Mouse (Mus musculus): ENCODE results near the gene Erich3.

Gene Erich3

DNA sequence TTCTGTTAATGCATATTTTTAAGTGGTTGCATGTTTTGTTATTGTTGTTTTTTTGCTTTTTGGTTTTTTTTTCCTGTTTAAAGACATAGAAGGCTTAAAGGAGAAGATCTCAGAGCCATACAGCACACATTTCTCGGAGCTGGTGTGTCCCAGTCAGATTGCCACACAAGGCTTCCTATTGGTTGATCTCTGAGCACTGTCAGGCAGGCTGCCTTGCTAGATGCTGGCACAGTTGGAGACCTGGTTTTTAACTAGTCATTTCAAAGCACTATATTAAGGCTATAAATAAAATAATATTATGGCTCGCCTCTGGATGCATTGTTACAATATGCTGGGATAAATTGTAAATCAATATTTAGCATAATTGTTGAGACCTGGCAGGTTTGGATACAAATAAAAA lies 18.9 kb downstream of the Erich3 start:
- no peak for DNase-seq

DNA sequence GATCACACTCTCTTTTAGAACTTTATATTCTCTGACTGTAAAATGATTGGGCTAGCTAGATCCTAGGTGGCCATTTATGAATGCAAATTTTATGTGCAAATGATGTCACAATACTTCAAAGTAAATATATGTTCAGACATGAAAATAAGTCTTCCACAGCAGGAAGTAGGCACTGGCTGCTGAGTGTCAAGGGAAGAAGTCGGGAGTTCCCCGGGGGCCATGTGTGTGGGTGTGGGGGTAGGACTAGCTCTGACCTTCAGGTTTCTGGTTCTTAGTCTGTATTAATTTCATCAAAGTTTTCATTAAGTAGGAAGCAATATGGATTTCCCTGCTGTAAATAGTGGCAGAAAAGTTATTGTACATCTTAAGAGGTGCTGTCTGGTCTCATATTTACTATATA lies 20.0 kb downstream of the Erich3 start:
- DNase-seq, result no peak

DNA sequence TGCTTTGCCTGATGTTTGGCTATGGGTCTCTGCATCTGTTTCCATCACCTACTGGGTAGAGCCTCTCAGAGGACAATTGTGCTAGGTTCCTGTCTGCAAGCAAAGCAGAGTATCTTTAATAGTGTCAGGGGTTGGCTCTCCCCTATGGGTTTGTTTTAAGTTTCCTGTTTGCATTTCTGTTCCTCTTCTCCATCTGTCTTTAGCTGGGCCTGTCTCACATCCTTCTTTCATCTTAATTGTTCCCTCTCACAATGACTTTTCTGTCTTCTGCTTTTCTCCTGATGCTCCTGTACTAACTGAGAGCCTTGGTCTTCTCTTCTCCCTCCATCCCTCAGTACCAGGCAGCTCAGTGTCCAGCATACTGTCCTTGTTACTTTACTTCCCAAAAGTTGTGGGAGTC lies 26.6 kb downstream of the Erich3 start:
- no peak for DNase-seq

DNA sequence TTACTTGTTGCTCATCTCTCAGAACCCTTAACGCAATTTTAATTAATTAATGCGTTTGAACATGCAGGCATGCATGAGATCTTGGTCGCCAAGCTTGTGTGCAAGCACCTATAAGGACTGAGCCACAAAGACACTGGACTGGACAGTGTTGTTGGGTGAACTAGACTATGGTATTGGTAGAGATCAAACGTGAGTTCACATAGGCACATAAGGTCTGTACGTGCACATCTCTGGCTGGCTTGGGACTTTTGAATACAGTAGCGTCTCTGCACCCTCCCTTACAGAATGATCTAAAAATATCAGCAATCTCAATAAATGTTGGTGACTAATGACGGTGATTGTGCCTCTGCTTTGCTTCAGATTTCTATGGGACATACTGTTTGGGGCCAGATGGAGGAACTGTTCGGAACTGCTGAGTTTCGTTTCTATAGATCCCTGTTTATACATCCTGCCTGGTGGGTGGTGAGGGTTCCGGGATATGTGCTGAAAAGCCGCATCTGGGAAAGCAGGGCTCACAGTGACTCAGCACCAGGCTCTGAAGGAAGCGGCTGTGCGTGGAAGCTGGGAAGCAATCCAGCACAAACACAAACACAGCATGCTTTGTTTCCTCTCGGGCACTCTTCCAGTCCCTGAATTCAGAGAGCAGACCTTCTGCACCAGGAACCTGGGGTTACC lies 28.4 kb downstream of the Erich3 start:
- no peak for DNase-seq

DNA sequence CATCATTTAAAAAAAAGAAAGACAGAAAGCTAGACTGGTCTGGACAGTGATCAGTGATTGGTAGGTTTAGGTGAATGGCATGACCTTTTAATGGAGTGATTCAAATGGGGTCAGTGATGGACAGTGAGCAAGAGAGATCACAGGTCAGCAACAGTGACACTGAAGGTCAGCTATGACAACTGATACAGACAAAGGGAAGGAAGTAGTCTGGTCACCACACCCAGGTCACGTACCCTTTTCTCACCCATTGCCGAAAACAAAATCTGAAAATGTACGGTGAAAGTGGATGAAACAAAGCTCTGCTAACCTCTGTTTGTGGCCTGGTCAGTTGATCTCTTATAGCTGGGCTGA lies 28.9 kb downstream of the Erich3 start:
- DNase-seq, result no peak

DNA sequence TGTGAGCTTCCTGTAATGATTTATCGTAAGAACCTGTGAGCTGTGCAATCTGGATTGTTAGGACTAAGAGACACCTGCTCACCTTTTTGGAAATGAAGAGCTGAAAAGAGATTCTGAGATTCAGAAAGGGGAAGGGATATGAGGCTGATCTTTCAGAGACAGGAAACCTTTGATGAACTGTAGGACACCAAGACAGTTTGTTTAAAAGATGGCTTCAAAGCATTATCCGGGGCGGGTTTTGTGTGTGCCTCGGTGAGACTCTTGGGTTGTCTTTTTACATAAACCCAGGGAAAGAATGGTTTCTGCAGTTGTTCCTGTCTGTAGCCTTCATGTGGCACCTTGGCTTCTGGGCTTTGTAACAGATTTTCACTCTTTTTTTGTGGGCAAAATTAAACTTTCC lies 30.2 kb downstream of the Erich3 start:
- DNase-seq, result no peak

DNA sequence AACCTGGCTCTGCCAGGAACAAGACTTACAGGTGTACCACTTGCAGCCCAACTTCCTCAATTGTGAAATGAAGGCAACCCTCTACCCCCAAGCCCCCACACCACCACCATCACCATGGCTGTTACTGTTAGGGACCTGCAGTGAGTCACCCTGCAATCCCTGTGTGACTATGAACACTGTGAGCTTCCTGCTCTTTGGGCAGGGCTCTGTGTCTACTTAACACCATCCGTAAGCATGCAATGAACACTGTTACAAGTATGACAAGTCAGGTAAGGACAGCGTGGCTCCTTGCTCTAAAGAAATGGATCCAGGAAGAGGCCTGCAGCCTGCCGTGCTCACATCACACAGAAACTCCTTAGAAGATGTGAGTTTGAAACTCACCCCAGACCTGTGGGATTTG lies 33.0 kb downstream of the Erich3 start:
- no peak for DNase-seq

DNA sequence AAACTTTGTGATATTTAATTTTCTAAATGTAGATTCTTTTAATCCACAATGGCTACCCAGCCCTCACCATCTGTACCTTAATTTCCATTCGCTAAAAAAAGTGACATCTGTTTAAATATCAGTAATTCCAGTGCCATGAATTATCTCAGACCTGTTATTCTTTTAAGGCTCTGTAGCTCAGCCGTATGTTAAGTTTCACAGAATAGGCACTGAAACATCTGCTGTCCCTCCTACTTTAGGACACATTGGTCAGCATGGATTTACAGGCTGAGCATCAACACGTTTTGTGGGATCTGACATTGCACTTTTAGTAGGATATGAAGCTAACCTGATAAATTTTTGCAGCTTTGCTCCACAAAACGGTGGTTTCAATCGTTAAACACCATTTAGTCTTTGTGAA lies 35.2 kb downstream of the Erich3 start:
- DNase-seq, result no peak

DNA sequence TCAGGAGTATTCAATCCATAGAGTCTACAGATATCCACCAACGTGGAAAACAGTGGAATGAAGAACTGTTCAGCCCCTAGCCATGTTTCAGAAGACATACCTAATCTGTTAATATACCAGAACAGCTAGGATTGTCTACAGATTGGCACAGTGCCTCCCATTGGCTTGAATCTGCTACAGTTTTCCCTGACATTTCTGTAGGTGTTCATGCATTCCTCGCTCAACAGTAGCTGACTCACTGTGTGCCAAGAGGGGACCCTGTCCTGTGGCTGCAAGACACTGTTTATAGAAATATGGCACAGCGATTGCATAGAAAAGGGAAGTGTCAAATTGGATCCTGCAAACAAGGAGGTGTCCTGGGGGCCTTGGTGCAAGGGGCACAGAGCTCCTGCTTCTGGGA lies 36.6 kb downstream of the Erich3 start:
- no peak for DNase-seq

DNA sequence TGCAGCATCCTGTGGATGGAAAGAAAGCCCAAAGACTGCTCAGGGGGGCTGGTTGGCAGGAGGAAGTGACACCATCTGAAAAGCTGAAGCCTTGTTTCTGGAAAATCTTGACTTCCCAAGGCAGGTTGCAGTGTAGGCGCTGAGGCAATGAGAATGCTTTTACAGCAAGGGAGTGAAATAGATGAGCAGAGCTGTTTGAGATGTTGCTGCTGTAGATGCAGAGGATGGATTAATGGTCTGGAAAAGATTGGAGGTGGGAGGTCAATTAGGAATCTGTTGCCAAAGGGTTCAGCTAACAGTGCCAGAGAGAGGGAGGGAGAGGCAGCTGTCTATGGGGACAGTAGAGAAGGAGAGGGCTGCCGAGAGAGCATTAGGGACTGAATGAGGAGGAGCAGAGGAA lies 37.1 kb downstream of the Erich3 start:
- no peak for DNase-seq

DNA sequence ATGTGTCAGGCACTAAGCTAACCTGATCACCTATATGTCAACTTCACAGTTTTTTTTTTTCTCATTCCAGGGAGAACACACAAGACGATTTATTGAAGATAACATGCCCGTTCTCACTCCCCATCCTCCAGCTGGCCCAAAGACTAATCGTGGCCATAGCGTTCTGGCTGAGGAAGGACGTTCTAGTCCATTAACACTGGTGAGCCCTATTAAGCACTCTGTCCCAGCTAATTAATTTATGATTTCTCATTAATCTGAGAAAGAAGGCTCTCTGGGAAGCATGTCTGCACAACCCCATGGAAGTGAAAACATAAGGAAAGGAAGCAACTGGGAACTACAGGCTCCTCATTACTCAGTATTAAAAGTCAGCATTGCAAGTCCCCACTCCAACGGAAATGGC lies 41.1 kb downstream of the Erich3 start:
- no peak for DNase-seq

DNA sequence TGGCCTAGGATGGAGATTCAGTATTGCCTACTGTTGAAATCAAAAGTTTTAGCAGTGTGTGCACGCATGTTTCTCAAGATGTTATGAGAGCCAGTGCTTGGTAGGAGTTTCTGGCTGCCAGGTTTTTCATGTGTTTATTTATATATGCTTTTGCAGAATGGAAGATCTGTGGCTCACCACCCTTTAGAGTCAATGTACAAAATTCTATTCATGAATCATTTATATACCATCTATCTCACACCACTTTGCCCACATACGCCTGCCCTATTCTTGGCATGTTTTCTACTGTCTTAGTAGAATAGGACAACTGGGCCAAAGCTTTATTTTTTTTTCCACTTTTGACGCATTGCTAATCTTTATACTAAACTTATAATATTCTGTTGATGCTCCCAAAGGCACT lies 44.5 kb downstream of the Erich3 start:
- no peak for DNase-seq

DNA sequence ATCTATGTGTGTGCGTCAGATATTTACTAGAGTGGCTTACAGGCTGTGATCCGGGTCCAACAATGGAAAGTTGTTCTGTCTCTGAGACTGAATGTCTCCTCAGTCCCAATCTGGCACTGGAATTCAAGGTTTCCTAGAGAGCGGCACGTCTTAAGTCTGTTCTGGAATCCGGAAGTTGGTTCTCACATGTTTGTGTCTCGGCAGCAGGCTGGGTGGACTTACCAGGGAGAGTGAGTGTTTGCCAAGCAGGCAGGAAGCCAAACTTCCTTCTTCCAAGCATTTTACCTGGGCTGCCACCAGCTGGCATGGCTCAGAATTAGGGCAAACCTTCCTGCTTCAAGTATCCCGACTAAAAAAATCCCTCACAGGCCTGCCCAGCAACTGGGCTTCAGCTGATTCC lies 59.5 kb downstream of the Erich3 start:
- no peak for DNase-seq

DNA sequence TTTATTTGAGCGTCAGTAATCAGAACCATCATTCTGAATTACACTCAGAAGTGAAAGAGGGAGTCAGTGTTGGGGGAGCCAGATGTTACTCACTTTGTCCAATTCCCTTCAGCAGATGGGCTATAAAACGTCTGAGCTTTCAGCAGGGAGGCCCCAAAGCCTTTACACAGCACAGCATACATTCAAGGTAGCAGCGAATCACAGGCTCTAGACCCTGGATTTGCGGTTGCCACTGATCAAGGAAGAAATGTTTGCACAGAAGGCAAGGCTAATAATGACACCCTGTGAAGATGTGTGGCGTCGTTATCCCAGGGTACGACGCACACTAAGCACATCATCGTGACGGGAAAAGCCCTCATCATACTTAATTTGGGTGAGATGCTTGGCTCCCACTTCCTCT lies 67.8 kb downstream of the Erich3 start:
- no peak for DNase-seq

DNA sequence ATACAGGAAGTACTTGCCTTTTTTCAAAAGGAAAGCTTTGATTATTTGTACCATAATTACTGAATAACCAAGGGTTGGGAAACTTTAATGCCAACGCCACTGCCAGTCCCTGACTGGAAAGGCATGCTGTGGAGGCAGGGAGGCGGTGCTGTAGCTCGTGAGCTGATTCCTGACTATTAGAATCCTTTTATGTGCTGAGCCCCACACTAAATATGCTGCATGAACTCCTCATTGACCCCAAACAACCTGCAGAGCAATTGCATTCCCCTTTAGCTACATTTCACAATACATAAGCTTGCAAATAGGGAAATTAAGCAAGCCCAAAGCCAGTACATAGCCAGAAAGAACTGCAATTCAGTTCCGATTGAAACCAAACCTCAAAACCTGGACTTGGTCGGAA lies 77.8 kb downstream of the Erich3 start:
- no peak for DNase-seq

DNA sequence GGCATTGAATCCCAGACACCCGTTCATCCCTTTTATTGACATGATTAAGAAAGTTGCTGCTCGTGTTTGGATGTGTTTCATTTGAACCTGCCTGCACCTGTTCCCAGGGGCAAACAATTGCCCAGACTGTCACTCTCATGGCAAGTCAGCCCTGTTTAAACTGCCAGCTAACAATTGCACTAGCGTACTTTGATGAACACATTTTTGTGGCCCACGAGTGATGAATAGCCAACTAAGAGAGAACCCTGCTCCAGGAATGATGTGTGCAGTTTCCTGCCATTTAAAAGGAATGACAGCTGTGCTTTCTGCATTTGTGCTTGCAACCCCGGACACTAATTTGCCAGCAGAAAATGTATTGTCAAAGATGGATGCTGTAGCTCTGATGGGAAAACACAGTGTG lies 79.3 kb downstream of the Erich3 start:
- DNase-seq, result no peak

DNA sequence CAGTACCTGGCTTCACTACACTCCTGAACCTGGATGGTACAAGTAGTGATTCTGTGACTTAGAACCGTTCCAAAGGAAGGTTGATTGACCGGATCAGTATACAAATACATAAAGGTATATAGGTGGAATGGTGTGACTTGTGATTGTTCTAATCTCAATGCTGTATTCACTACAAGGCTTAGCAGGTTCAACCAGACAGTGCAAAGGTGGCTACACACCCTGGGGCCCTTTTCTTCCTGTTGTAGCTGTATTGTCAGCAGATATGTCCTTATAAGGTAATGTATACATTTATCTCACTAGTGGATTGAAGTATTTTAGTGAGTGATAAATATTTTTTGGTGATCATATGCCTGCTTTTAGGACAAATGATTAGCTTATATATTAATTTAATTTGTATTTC lies 80.7 kb downstream of the Erich3 start:
- DNase-seq, result no peak

DNA sequence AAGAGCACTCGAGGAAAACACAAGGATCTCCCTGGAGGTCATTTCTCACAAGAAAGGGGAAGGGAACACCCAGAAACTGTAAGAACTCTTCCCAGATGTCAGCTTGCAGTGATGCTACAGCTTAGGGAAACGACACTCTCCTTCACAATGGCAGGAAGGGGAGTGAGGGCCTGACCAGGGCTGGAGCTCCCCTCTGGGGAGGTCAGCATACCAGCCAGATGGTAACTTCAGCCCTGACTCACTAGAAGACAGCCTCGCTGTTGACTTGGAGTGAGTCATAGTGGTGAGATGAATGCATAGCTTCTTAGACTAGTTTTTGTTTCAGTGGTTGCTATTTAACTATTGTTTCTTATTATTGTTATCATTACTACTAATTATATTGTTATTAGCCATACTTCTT lies 90.8 kb downstream of the Erich3 start:
- DNase-seq, result no peak

DNA sequence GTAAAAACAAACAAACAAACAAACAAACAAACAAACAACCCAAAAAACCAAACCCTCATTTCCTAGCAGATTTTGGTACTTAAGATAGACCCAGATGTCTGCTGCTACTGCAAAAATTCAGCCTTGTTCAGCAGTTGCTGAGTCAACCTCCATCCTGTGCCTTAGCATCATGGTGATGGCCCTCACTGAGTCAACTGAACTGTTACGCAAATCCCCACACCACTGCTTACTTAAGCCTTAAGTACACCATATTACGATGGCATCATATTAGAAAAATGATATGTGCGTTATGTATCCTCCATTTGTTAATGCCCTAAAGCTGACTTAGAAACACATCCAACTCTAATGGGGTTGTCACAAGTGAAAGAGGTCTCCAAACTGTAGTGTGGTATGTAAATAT lies 91.6 kb downstream of the Erich3 start:
- no peak for DNase-seq

DNA sequence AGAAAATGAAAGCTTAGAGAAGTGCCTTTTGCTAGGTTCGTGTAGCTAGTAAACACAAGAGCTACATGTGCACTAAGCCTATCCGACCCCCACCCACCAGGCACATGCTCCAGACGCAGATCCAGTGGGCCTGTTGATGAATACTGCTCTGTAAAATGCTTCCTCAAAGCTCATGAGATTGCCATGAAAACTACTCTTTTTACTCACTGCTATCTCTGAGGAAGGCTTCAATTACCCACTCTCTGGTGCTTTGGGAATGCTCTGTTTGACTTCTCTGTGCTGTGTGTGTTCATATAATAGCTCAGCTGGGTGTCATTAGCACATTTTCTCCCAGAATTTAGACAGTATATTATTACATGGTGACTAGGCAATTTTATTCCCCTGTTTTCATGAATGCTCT lies 94.4 kb downstream of the Erich3 start:
- no peak for DNase-seq

DNA sequence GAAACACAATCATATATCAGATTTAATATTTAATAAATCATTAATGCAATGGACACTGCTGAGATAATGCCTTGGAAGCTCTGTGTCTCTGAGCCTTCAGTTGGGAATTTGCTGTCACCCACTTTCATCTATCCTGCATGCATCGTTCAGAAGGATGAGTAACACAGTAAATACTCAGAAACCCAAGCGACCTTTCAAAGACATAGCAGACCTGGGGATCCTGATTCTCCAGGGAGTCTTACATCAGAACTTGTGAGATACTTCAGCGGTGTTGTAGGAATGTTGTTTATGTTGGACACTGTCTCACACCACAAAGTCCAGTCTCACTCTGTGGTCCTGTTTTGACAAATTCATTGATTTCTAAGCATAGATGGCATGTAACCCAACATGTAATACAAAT lies 97.4 kb downstream of the Erich3 start:
- DNase-seq, result no peak

DNA sequence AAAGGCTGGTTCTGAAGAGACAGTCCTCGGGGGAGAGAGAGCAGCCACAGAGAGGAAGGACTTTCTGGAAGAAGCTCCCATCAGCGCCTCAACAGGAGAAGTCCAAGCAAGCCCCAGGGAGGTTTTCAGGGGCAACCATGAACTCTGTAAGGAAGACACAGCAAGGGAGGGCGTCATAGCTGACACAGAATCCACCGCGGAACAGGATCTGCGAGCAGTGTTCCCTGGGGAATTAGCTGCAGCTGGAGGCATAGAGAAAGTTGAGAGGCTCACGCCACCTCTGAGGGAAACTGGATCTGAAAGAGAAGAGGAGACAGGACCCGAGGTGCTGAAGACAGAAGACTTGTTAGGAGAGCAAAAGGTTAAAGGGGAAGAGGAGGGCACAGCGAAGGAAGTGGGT lies 99.7 kb downstream of the Erich3 start:
- DNase-seq, result no peak

DNA sequence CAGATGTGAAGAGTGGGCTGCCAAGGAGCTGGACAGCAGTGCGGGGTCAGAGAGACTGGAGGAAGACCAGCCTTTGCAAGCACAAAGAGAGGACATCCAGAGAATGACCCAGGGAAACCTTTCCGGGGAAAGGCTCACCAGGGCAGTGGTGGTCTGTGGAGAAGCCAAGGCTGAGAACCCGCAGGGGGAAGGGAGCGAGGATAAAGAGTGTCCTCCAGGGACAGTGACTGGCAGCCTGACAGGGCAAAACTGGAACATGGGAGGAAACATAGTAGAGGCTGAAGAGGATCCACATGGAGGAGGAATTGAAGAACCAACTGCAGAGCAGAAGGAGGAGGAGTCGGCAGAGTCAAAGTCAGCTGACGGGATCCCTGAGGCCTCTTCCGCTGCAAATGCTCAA lies 100.5 kb downstream of the Erich3 start:
- DNase-seq, result no peak

DNA sequence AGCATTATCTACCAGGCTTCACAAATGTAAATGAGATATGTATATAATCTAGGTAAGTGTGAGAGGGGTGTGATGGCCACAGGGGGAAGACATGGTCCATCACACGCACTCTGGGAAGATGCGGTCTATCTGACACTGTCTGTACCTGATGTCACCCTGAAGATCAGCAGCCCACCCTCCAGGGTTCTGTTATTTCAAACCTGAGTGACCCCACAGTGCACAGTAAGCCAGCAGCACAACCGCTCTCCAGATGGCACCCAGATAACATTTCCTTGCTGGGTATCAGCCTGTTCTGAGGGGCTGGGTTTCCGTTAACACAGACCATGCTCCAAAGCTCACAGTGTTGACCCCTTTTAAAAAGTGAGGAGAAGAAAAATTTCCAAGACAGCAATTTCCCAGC lies 102.7 kb downstream of the Erich3 start:
- no peak for DNase-seq

DNA sequence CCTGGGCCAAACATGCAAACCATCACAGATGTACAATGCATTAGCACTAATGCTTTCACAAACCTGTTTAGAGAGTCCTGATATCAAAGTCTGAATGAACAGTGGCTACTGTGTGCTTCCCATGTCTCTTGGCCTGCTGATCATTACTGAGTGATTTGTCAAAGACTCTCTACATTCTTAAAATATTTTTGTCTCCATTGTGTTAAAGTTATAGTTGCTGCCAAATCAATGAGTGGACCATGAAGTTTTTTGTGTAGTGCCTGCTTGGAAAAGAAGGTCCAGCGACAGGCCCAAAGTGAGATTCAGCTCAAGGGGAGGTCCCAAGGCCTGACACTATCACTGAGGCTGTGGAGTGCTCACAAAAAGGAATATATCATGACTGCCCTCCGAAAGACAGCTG lies 108.0 kb downstream of the Erich3 start:
- DNase-seq, result no peak
